Mouse (Mus musculus) liver, embryonic 14.5 days (tissue): Measurements from ENCODE around the gene Ermard. TPM values are rescaled to one million over a fixed set of nuclear protein-coding genes. Genes with fewer than 3 reads are reported as not detected.

Experiments used
- ATAC-seq: fragments of 200-750 bp; cut with Nextera tagmentation; 2 replicates; pipeline ENCODE4 v1.8.0; 2017; ENCODE audit warnings: moderate number of reproducible peaks, mild to moderate bottlenecking, moderate library complexity; ENCODE audit not compliant: insufficient read depth
- DNase-seq, 3 experiments: peaks; one replicate each; pipeline ENCODE4 v3.0.0-alpha.2; 2012 to 2013; ENCODE audit warnings: low read depth in 3 of 3, low spot score in 3 of 3
- H3K27ac ChIP-seq: fragments of 300-500 bp; sonication (generic); 2 replicates; pipeline ENCODE4 v1.5.1; 2014; ENCODE audit warnings: moderate library complexity, mild to moderate bottlenecking, control low read depth, inconsistent platforms
- H3K27me3 ChIP-seq: fragments of 300-500 bp; sonication (generic); 2 replicates; pipeline ENCODE4 v1.6.1; 2014; ENCODE audit warnings: mild to moderate bottlenecking, low read length, moderate library complexity; ENCODE audit not compliant: control insufficient read depth, insufficient read depth
- H3K36me3 ChIP-seq: fragments of 300-500 bp; sonication (generic); replicated peaks from 2 replicates; pipeline ENCODE4 v1.6.1; 2014; ENCODE audit warnings: low read depth; ENCODE audit not compliant: control insufficient read depth, insufficient read depth
- H3K4me1 ChIP-seq, 2 experiments: fragments of 200-500 bp in 1 of 2; fragments of 300-500 bp in 1 of 2; sonication (generic) in 1 of 2; replicated peaks; 2 replicates each; pipeline ENCODE4 v1.6.1; 2012 to 2014; ENCODE audit warnings: antibody characterized with exemption in 1 of 2, inconsistent platforms in 1 of 2, low read length in 1 of 2; ENCODE audit not compliant: control insufficient read depth in 2 of 2, insufficient read depth in 2 of 2
- H3K4me2 ChIP-seq: fragments of 300-500 bp; sonication (generic); 2 replicates; pipeline ENCODE4 v1.6.1; 2014; ENCODE audit warnings: low read depth, mild to moderate bottlenecking, control low read depth, moderate library complexity
- H3K4me3 ChIP-seq, 2 experiments: fragments of 200-500 bp in 1 of 2; fragments of 300-500 bp in 1 of 2; sonication (generic) in 1 of 2; 2 replicates each; pipeline ENCODE4 v1.5.1; 2012 to 2014; ENCODE audit warnings: low read depth in 2 of 2, low read length in 2 of 2, mild to moderate bottlenecking in 2 of 2, control low read depth in 1 of 2, inconsistent platforms in 1 of 2, moderate library complexity in 1 of 2; ENCODE audit not compliant: insufficient read depth in 1 of 2
- H3K9ac ChIP-seq: fragments of 300-500 bp; sonication (generic); replicated peaks from 2 replicates; pipeline ENCODE4 v1.6.1; 2014; ENCODE audit warnings: mild to moderate bottlenecking, control low read depth, moderate library complexity
- H3K9me3 ChIP-seq: fragments of 300-500 bp; sonication (generic); 2 replicates; pipeline ENCODE4 v1.6.1; 2016; ENCODE audit warnings: low read length, mixed read lengths; ENCODE audit not compliant: control insufficient read depth
- CTCF ChIP-seq: IDR thresholded peaks from 2 replicates; pipeline ENCODE4 v1.5.1; 2016; ENCODE audit warnings: antibody characterized with exemption, low read depth, control low read depth
- EP300 ChIP-seq: IDR thresholded peaks from 2 replicates; pipeline ENCODE4 v1.6.1; 2016; ENCODE audit warnings: antibody characterized with exemption, low read depth
- WGBS: fragments of 180-500 bp; shearing (Covaris S2); extraction: QIAGEN DNeasy Blood & Tissue Kit; methylation state at CpG from one replicate; pipeline ENCODE4 v1.1.7; 2014; ENCODE audit not compliant: insufficient replicate concordance; 5-methylcytosine and 5-hydroxymethylcytosine counted together
- polyA plus RNA-seq, 2 experiments: library from polyadenylated mRNA; depleted of rRNA in 1 of 2; stranded (reverse) in 1 of 2; unstranded in 1 of 2; fragments of >200 nt; fragmentation: Nextera tagmentation in 1 of 2; extraction: Ambion mirVana in 1 of 2; gene quantifications; 2 replicates each; pipeline versions ENCODE4 v1.2.1 to v1.2.3; 2012 to 2014

Gene Ermard
- polyA plus RNA-seq, 2 experiments = 16.9 to 21.3 TPM

- ATAC-seq (no peak), DNase-seq (no peak)
- H3K36me3 ChIP-seq = no peaks in the 10 kb centered on the region
- H3K27ac ChIP-seq = no peak overlapping the region
- H3K9me3 ChIP-seq = no peaks in the 10 kb centered on the region
- H3K4me1 ChIP-seq = no peaks in the 10 kb centered on the region
- no peak overlapping the region for H3K9ac ChIP-seq
- TF ChIP-seq EP300 = no peak
- TF ChIP-seq CTCF = no peak
- no peaks in the 10 kb centered on the region for H3K27me3 ChIP-seq
- no peak overlapping the region for H3K4me2 ChIP-seq
- no peak overlapping the region for H3K4me3 ChIP-seq
- 52% methylated on average over 12 of the region's 12 CpGs for WGBS
These were observed 94.1 kb downstream of the Ermard start for GRCm38 (mm10) chr17:15134905-15135669.

- no peaks in the 10 kb centered on the region for H3K36me3 ChIP-seq
- no peak overlapping the region for H3K4me3 ChIP-seq
- DNase-seq = peak in 1 of 3 experiments; percentile 7
- no peak overlapping the region for H3K4me2 ChIP-seq
- no peaks in the 10 kb centered on the region for H3K27me3 ChIP-seq
- H3K9me3 ChIP-seq = no peaks in the 10 kb centered on the region
- TF ChIP-seq CTCF (no peak), EP300 (no peak)
- WGBS = 19% methylated on average over 5 of the region's 5 CpGs
- H3K27ac ChIP-seq = no peak overlapping the region
- H3K9ac ChIP-seq = no peak overlapping the region
- no peaks in the 10 kb centered on the region for H3K4me1 ChIP-seq
- ATAC-seq = no peak
These were observed 96.4 kb downstream of the Ermard start for GRCm38 (mm10) chr17:15137443-15137842.

Other genes with a start within 250 kb of the Ermard start
- 0.51 and 0.86 TPM in 2 replicates for gene Wdr27, start 98.0 kb upstream of the Ermard start, polyA plus RNA-seq (2012; rRNA removed)
- gene Wdr27, start 98.0 kb upstream of the Ermard start, polyA plus RNA-seq (2014; fragmentation: Nextera tagmentation; extraction: Ambion mirVana) = 0.79 and 1.2 TPM in 2 replicates
- gene 1600012H06Rik, start 98.0 kb upstream of the Ermard start, polyA plus RNA-seq (2012; rRNA removed) = 4.2 and 6.4 TPM in 2 replicates
- 11.2 and 11.6 TPM in 2 replicates for gene 1600012H06Rik, start 98.0 kb upstream of the Ermard start, polyA plus RNA-seq (2014; fragmentation: Nextera tagmentation; extraction: Ambion mirVana)
- gene Phf10, start 79.9 kb upstream of the Ermard start, polyA plus RNA-seq (2012; rRNA removed) = 52.2 and 82.6 TPM in 2 replicates
- 111 and 116 TPM in 2 replicates for gene Phf10, start 79.9 kb upstream of the Ermard start, polyA plus RNA-seq (2014; fragmentation: Nextera tagmentation; extraction: Ambion mirVana)
- gene 9030025P20Rik, start 62.7 kb upstream of the Ermard start, polyA plus RNA-seq (2012; rRNA removed) = 3.8 and 5.3 TPM in 2 replicates
- gene 9030025P20Rik, start 62.7 kb upstream of the Ermard start, polyA plus RNA-seq (2014; fragmentation: Nextera tagmentation; extraction: Ambion mirVana) = 3.4 and 4.0 TPM in 2 replicates
- 0.61 TPM in 1 of 2 replicates, not detected in the other for gene Gm3417, start 62.4 kb upstream of the Ermard start, polyA plus RNA-seq (2012; rRNA removed)
- 0.57 and 0.98 TPM in 2 replicates for gene Gm3417, start 62.4 kb upstream of the Ermard start, polyA plus RNA-seq (2014; fragmentation: Nextera tagmentation; extraction: Ambion mirVana)
- gene Gm3435, start 31.0 kb upstream of the Ermard start, polyA plus RNA-seq (2012; rRNA removed) = 1.0 and 2.7 TPM in 2 replicates
- 2.6 and 3.1 TPM in 2 replicates for gene Gm3435, start 31.0 kb upstream of the Ermard start, polyA plus RNA-seq (2014; fragmentation: Nextera tagmentation; extraction: Ambion mirVana)
- 0.94 and 1.3 TPM in 2 replicates for gene Tcte3, start 280 bp downstream of the Ermard start, polyA plus RNA-seq (2012; rRNA removed)
- 2.1 and 2.9 TPM in 2 replicates for gene Tcte3, start 280 bp downstream of the Ermard start, polyA plus RNA-seq (2014; fragmentation: Nextera tagmentation; extraction: Ambion mirVana)
- gene Gm3448, start 329 bp downstream of the Ermard start, polyA plus RNA-seq (2012; rRNA removed) = 1.4 and 1.7 TPM in 2 replicates
- 3.6 and 4.0 TPM in 2 replicates for gene Gm3448, start 329 bp downstream of the Ermard start, polyA plus RNA-seq (2014; fragmentation: Nextera tagmentation; extraction: Ambion mirVana)